Mouse (Mus musculus): Measurements from ENCODE around the gene Rhbdf2.

- TF ChIP-seq CTCF (conservative IDR thresholded peaks at IDR 0.05; ENCODE audit: low read length), result no peak
- TF ChIP-seq POU5F1 (IDR thresholded peaks at IDR 0.05; ENCODE audit: borderline replicate concordance, low read length), result no peak
- TF ChIP-seq NANOG (IDR thresholded peaks at IDR 0.05; ENCODE audit: borderline replicate concordance, low read length), result no peak
These were observed 2.5 kb downstream of the Rhbdf2 start for GRCm38 (mm10) chr11:116624131-116624832.
